Mouse (Mus musculus) hindlimb bud, embryonic 11.5 days (tissue): ENCODE data around the gene Gm9922.

ENCODE experiments used
- DNase-seq: peaks from one replicate; pipeline ENCODE4 v3.0.0-alpha.2; 2012; ENCODE audit warnings: low read depth, low spot score; ENCODE audit errors: extremely low spot score

The Gm9922 gene

GRCm38 (mm10) chr14:101687696-101688095, 41.9 kb downstream of the Gm9922 start:
- DNase-seq, result no peak
